Mouse (Mus musculus): ENCODE data around the gene Phka1.

GRCm38 (mm10) chrX:102643823-102644572 is at the start of gene Phka1:
- TF ChIP-seq CTCF (IDR thresholded peaks at IDR 0.05; ENCODE audit: low read depth) (no peak), EP300 (IDR thresholded peaks at IDR 0.05; ENCODE audit: low read depth) (no peak)
